Mouse (Mus musculus): ENCODE data around the gene Catip.

GRCm38 (mm10) chr1:74359952-74360517 is 1.9 kb upstream of the Catip start:
- TF ChIP-seq POLR2A (IDR thresholded peaks at IDR 0.05; ENCODE audit: control insufficient read depth, low read depth, low read length) (no peak), CTCF (IDR thresholded peaks at IDR 0.05; ENCODE audit: control insufficient read depth, insufficient read depth, insufficient replicate concordance, low read depth, low read length) (no peak)

All from testis, adult 2 months (tissue).